Mouse (Mus musculus) gastrocnemius, postnatal 14 days (tissue): ENCODE measurements around the gene Mpc1. TPM values are rescaled to one million over a fixed set of nuclear protein-coding genes. Genes with fewer than 3 reads are reported as not detected.

Experiments
- DNase-seq: peaks from one replicate; pipeline ENCODE4 v3.0.0; 2021; ENCODE audit warnings: mixed read lengths
- intact Hi-C: fragments of 180-260 bp; cut with DNase I; formaldehyde crosslinking; loops from one replicate; pipeline ENCODE4 v1.15.1; 2025; ENCODE audit warnings: low total_unique reads
- total RNA-seq, 2 experiments: library from RNA; stranded (reverse); gene quantifications; 2 replicates each; pipeline ENCODE4 v1.2.3; 2021

Mpc1 gene
- total RNA-seq, 2 experiments from 2014 or later = 266 to 303 TPM

GRCm38 (mm10) chr17:8276071-8276470 lies 6.6 kb upstream of the Mpc1 start:
- no peak for DNase-seq
- intact Hi-C loops = no loop called here

GRCm38 (mm10) chr17:8276680-8277079 lies 6.0 kb upstream of the Mpc1 start:
- intact Hi-C loops = no loop called here
- DNase-seq = no peak

GRCm38 (mm10) chr17:8277266-8277665 lies 5.4 kb upstream of the Mpc1 start:
- DNase-seq = no peak
- intact Hi-C loops = no loop called here

GRCm38 (mm10) chr17:8278356-8278755 lies 4.3 kb upstream of the Mpc1 start:
- intact Hi-C loops = no loop called here
- no peak for DNase-seq

- DNase-seq = peak; percentile 98
- intact Hi-C loops = no loop called here
Observed at GRCm38 (mm10) chr17:8283526-8284253, 986 bp downstream of the Mpc1 start.

- intact Hi-C loops = no loop called here
- DNase-seq = peak; percentile 49
Observed at GRCm38 (mm10) chr17:8284254-8284661, 1.6 kb downstream of the Mpc1 start.

GRCm38 (mm10) chr17:8285056-8285455 lies 2.4 kb downstream of the Mpc1 start:
- intact Hi-C loops = no loop called here
- no peak for DNase-seq

- no peak for DNase-seq
- intact Hi-C loops = no loop called here
Observed at GRCm38 (mm10) chr17:8286987-8287386, 4.3 kb downstream of the Mpc1 start.

GRCm38 (mm10) chr17:8289993-8290679 lies 7.4 kb downstream of the Mpc1 start:
- no peak for DNase-seq
- intact Hi-C loops = no loop called here

GRCm38 (mm10) chr17:8290736-8291135 lies 8.0 kb downstream of the Mpc1 start:
- intact Hi-C loops = no loop called here
- no peak for DNase-seq

GRCm38 (mm10) chr17:8295825-8296224 lies 13.1 kb downstream of the Mpc1 start:
- DNase-seq = no peak
- intact Hi-C loops = loop anchor here (5.0 kb wide), 1 partner anchor 34 kb away; no protein-coding TSS in a partner anchor

GRCm38 (mm10) chr17:8296313-8296844 lies 13.7 kb downstream of the Mpc1 start:
- intact Hi-C loops = loop anchor here (5.0 kb wide), 1 partner anchor 34 kb away; no protein-coding TSS in a partner anchor
- no peak for DNase-seq

GRCm38 (mm10) chr17:8297746-8298145 lies 15.0 kb downstream of the Mpc1 start:
- intact Hi-C loops = loop anchor here (5.0 kb wide), 1 partner anchor 35 kb away; no protein-coding TSS in a partner anchor
- no peak for DNase-seq

- intact Hi-C loops = loop anchor here (5.0 kb wide), 1 partner anchor 36 kb away; no protein-coding TSS in a partner anchor
Observed at GRCm38 (mm10) chr17:8298281-8298680, 15.6 kb downstream of the Mpc1 start.

GRCm38 (mm10) chr17:8299524-8299923 lies 16.8 kb downstream of the Mpc1 start:
- DNase-seq = no peak
- intact Hi-C loops = loop anchor here (5.0 kb wide), 1 partner anchor 37 kb away; no protein-coding TSS in a partner anchor

More at GRCm38 (mm10) chr17:8298281-8298680, 15.6 kb downstream of the Mpc1 start:
- DNase-seq = no peak

GRCm38 (mm10) chr17:8301515-8301914 lies 18.8 kb downstream of the Mpc1 start:
- DNase-seq = no peak
- intact Hi-C loops = no loop called here

- intact Hi-C loops = no loop called here
- no peak for DNase-seq
Observed at GRCm38 (mm10) chr17:8302772-8303438, 20.2 kb downstream of the Mpc1 start.

GRCm38 (mm10) chr17:8303671-8304070 lies 21.0 kb downstream of the Mpc1 start:
- intact Hi-C loops = no loop called here
- DNase-seq = no peak

GRCm38 (mm10) chr17:8305801-8306200 lies 23.1 kb downstream of the Mpc1 start:
- no peak for DNase-seq
- intact Hi-C loops = no loop called here
